Mouse (Mus musculus) limb, embryonic 14.5 days (tissue): ENCODE measurements at regions not wholly inside any gene's neighbourhood (a gene's known extent, or its start where the extent isn't known, plus 50 kb on each side); places are given as distances from the start of the nearest gene placed in this dataset.
A peak's percentile ranks its signal among the peaks of the same experiment; 100 is the strongest.

Source experiments
- ATAC-seq: fragments of 200-750 bp; cut with Nextera tagmentation; 2 replicates; pipeline ENCODE4 v1.8.0; 2017; ENCODE audit warnings: low read depth, moderate number of reproducible peaks, moderate TSS enrichment; ENCODE audit not compliant: low FRiP score
- DNase-seq: peaks from one replicate; pipeline ENCODE4 v3.0.0-alpha.2; 2015; ENCODE audit warnings: low spot score
- H3K27ac ChIP-seq: fragments of 300-500 bp; sonication (generic); replicated peaks from 2 replicates; pipeline ENCODE4 v1.5.1; 2014; ENCODE audit warnings: low read depth, mild to moderate bottlenecking, low read length, moderate library complexity, mixed read lengths
- H3K27me3 ChIP-seq: fragments of 300-500 bp; sonication (generic); 2 replicates; pipeline ENCODE4 v1.6.1; 2014; ENCODE audit warnings: low read length, mixed read lengths; ENCODE audit not compliant: control insufficient read depth, insufficient read depth
- H3K36me3 ChIP-seq: fragments of 300-500 bp; sonication (generic); 2 replicates; pipeline ENCODE4 v1.6.1; 2014; ENCODE audit warnings: mild to moderate bottlenecking, low read length, moderate library complexity, mixed read lengths; ENCODE audit not compliant: control insufficient read depth, insufficient read depth
- H3K4me1 ChIP-seq: fragments of 300-500 bp; sonication (generic); 2 replicates; pipeline ENCODE4 v1.6.1; 2014; ENCODE audit warnings: antibody characterized with exemption, low read length, mixed read lengths; ENCODE audit not compliant: control insufficient read depth, insufficient read depth
- H3K4me2 ChIP-seq: fragments of 300-500 bp; sonication (generic); replicated peaks from 2 replicates; pipeline ENCODE4 v1.6.1; 2014; ENCODE audit warnings: low read depth, mild to moderate bottlenecking, low read length, moderate library complexity; ENCODE audit not compliant: severe bottlenecking
- H3K4me3 ChIP-seq: fragments of 300-500 bp; sonication (generic); replicated peaks from 2 replicates; pipeline ENCODE4 v1.5.1; 2014; ENCODE audit warnings: low read length
- H3K9ac ChIP-seq: fragments of 300-500 bp; sonication (generic); 2 replicates; pipeline ENCODE4 v1.6.1; 2014; ENCODE audit warnings: mild to moderate bottlenecking, low read depth, low read length, moderate library complexity; ENCODE audit not compliant: severe bottlenecking
- H3K9me3 ChIP-seq: fragments of 300-500 bp; sonication (generic); 2 replicates; pipeline ENCODE4 v1.6.1; 2016; ENCODE audit warnings: low read length; ENCODE audit not compliant: control insufficient read depth
- POLR2A ChIP-seq: fragments of 200-500 bp; IDR thresholded peaks from 2 replicates; pipeline ENCODE4 v1.8.0; 2012; ENCODE audit warnings: inconsistent platforms, mild to moderate bottlenecking, moderate library complexity, borderline replicate concordance; ENCODE audit not compliant: insufficient read depth, insufficient read length; ENCODE audit errors: extremely low read depth
- WGBS: fragments of 180-500 bp; shearing (Covaris S2); extraction: QIAGEN DNeasy Blood & Tissue Kit; methylation state at CpG from one replicate; pipeline ENCODE4 v1.1.7; 2014; 5-methylcytosine and 5-hydroxymethylcytosine counted together

- no peak for DNase-seq
- H3K4me3 ChIP-seq = no peak overlapping the region
- whole genome bisulfite sequencing = 70% methylated on average over 1 of the region's 1 CpGs
- no peaks in the 10 kb centered on the region for H3K4me1 ChIP-seq
- no peak for ATAC-seq
- H3K36me3 ChIP-seq = no peaks in the 10 kb centered on the region
- no peak overlapping the region for H3K4me2 ChIP-seq
- no peaks in the 10 kb centered on the region for H3K27me3 ChIP-seq
- H3K27ac ChIP-seq = no peak overlapping the region
- no peak overlapping the region for H3K9ac ChIP-seq
- TF ChIP-seq POLR2A = no peak
- no peaks in the 10 kb centered on the region for H3K9me3 ChIP-seq
These were observed 157.5 kb downstream of the Arl4a start for GRCm38 (mm10) chr12:39880309-39880708.

- DNase-seq (no peak), ATAC-seq (no peak)
- no peaks in the 10 kb centered on the region for H3K36me3 ChIP-seq
- no peak for TF ChIP-seq POLR2A
- no peaks in the 10 kb centered on the region for H3K27me3 ChIP-seq
- no peaks in the 10 kb centered on the region for H3K9me3 ChIP-seq
- H3K9ac ChIP-seq = no peak overlapping the region
- H3K4me2 ChIP-seq = no peak overlapping the region
- no peak overlapping the region for H3K27ac ChIP-seq
- H3K4me1 ChIP-seq = no peaks in the 10 kb centered on the region
- 46% methylated on average over 6 of the region's 6 CpGs for WGBS
- no peak overlapping the region for H3K4me3 ChIP-seq
These were observed 163.9 kb downstream of the Arl4a start for GRCm38 (mm10) chr12:39873917-39874316.

GRCm38 (mm10) chr12:39861797-39862196 is 176.0 kb downstream of the Arl4a start:
- Histone ChIP-seq H3K27me3 (no peaks in the 10 kb centered on the region), H3K4me2 (no peak overlapping the region), H3K4me3 (no peak overlapping the region), H3K9ac (no peak overlapping the region), H3K36me3 (no peaks in the 10 kb centered on the region), H3K9me3 (no peaks in the 10 kb centered on the region), H3K27ac (no peak overlapping the region), H3K4me1 (no peaks in the 10 kb centered on the region)
- WGBS = 89% methylated on average over 1 of the region's 1 CpGs
- DNase-seq = no peak
- no peak for ATAC-seq
- no peak for TF ChIP-seq POLR2A

- H3K4me3 ChIP-seq = no peak overlapping the region
- no peaks in the 10 kb centered on the region for H3K36me3 ChIP-seq
- no peaks in the 10 kb centered on the region for H3K4me1 ChIP-seq
- no peaks in the 10 kb centered on the region for H3K9me3 ChIP-seq
- no peak overlapping the region for H3K4me2 ChIP-seq
- DNase-seq = peak; percentile 11
- no peak for TF ChIP-seq POLR2A
- H3K27ac ChIP-seq = no peak overlapping the region
- ATAC-seq = no peak
- no peak overlapping the region for H3K9ac ChIP-seq
- WGBS = 81% methylated on average over 6 of the region's 6 CpGs
- H3K27me3 ChIP-seq = no peaks in the 10 kb centered on the region
These were observed 186.2 kb downstream of the Arl4a start for GRCm38 (mm10) chr12:39851610-39852009.

GRCm38 (mm10) chr12:39849346-39850058 is 188.3 kb downstream of the Arl4a start:
- Histone ChIP-seq H3K4me1 (no peaks in the 10 kb centered on the region), H3K27ac (no peak overlapping the region), H3K4me3 (no peak overlapping the region), H3K9me3 (no peaks in the 10 kb centered on the region), H3K9ac (no peak overlapping the region), H3K36me3 (no peaks in the 10 kb centered on the region), H3K27me3 (no peaks in the 10 kb centered on the region), H3K4me2 (no peak overlapping the region)
- DNase-seq = no peak
- no peak for ATAC-seq
- WGBS = 75% methylated on average over 3 of the region's 3 CpGs
- no peak for TF ChIP-seq POLR2A

GRCm38 (mm10) chr12:39840615-39841014 is 197.2 kb downstream of the Arl4a start:
- Histone ChIP-seq H3K4me2 (no peak overlapping the region), H3K4me1 (no peaks in the 10 kb centered on the region), H3K27ac (no peak overlapping the region), H3K4me3 (no peak overlapping the region), H3K36me3 (no peaks in the 10 kb centered on the region), H3K9me3 (no peaks in the 10 kb centered on the region), H3K27me3 (no peaks in the 10 kb centered on the region), H3K9ac (no peak overlapping the region)
- no peak for TF ChIP-seq POLR2A
- ATAC-seq (no peak), DNase-seq (no peak)
- 85% methylated on average over 2 of the region's 2 CpGs for WGBS
